Mouse (Mus musculus): ENCODE results near the gene Ints1.

The Ints1 gene

GRCm38 (mm10) chr5:139717723-139718122 lies 57.8 kb downstream of the Ints1 start:
- no peak for DNase-seq (ENCODE audit: low spot score)

- no peak for DNase-seq (ENCODE audit: low spot score)
These were observed 69.0 kb downstream of the Ints1 start for GRCm38 (mm10) chr5:139706496-139706895.

- no peak for DNase-seq (ENCODE audit: low spot score)
These were observed 72.6 kb downstream of the Ints1 start for GRCm38 (mm10) chr5:139702905-139703304.

- no peak for DNase-seq (ENCODE audit: low spot score)
These were observed 73.2 kb downstream of the Ints1 start for GRCm38 (mm10) chr5:139702236-139702635.

Data from testis, postnatal 14 days (tissue).